Mouse (Mus musculus): ENCODE measurements at regions not wholly inside any gene's neighbourhood (a gene's known extent, or its start where the extent isn't known, plus 50 kb on each side); places are given as distances from the start of the nearest gene placed in this dataset.

GRCm38 (mm10) chr12:77135661-77136060, 102.3 kb upstream of the Fut8 start:
- in situ Hi-C loops (cut with MseI, MboI), result no loop called here

GRCm38 (mm10) chr12:77135067-77135466, 102.9 kb upstream of the Fut8 start:
- in situ Hi-C loops (cut with MseI, MboI), result no loop called here

DNA sequence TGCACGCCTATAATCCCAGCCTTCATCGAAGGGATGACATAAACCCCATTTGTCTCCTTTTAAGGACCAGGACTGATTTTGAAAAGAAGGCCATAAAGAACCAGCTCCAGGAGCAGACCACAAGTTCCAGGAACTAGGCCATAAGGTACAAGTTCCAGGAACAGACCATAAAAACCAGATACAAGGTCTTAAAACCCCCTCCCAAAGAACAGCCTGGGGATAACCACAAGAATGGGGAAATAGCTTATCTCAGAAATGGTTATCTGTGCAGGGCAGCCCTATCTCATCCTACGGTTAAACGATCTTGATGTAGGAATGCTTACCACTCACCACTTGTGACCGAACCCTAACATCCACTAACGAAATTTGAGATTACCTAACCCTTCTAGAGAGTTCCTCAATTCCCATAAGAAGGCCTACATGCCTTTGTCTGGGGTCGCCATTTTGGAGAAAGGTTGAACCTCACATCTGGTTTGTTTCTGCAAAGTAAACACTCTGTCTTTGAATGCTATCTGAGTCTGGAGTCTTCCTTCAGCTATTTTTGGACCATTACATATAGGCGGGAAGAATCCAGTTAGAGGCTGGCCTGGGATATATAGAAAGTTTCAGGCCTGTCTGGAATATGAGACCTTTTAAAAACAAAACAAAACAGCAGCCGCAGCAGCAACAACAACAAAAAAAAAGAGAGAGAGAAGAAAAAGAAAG, 103.5 kb upstream of the Fut8 start:
- in situ Hi-C loops (cut with MseI, MboI), result no loop called here

GRCm38 (mm10) chr12:77133465-77134305, 104.2 kb upstream of the Fut8 start:
- in situ Hi-C loops (cut with MseI, MboI), result no loop called here

GRCm38 (mm10) chr12:77131328-77131727, 106.6 kb upstream of the Fut8 start:
- in situ Hi-C loops (cut with MseI, MboI), result no loop called here

GRCm38 (mm10) chr12:77130526-77130925, 107.4 kb upstream of the Fut8 start:
- in situ Hi-C loops (cut with MseI, MboI), result no loop called here

- in situ Hi-C loops (cut with MseI, MboI), result no loop called here
Measured at GRCm38 (mm10) chr12:77124267-77124666, 113.7 kb upstream of the Fut8 start.

- in situ Hi-C loops (cut with MseI, MboI), result no loop called here
Measured at GRCm38 (mm10) chr12:77113516-77113915, 124.4 kb upstream of the Fut8 start.

- in situ Hi-C loops (cut with MseI, MboI), result no loop called here
Measured at GRCm38 (mm10) chr12:77112133-77112532, 125.8 kb upstream of the Fut8 start.

DNA sequence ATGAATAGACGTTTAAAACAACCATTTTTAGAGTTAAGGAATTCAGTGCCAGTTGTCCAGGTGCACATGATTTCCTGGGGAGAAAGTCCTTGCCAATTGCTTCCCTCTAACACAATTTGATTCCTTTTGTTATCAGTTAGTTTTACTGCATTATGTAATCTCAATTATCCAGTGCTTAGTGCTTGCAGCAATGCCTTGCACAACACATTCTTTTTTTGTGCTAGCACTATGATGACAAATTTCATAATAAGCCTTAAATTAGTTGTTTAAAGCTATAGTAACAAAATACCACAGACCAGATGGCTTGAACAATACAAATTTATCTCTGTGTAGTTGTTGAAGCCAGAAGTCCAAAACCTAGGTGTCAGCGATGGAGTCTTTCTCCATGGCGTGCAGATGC, 130.7 kb upstream of the Fut8 start:
- in situ Hi-C loops (cut with MseI, MboI), result no loop called here

DNA sequence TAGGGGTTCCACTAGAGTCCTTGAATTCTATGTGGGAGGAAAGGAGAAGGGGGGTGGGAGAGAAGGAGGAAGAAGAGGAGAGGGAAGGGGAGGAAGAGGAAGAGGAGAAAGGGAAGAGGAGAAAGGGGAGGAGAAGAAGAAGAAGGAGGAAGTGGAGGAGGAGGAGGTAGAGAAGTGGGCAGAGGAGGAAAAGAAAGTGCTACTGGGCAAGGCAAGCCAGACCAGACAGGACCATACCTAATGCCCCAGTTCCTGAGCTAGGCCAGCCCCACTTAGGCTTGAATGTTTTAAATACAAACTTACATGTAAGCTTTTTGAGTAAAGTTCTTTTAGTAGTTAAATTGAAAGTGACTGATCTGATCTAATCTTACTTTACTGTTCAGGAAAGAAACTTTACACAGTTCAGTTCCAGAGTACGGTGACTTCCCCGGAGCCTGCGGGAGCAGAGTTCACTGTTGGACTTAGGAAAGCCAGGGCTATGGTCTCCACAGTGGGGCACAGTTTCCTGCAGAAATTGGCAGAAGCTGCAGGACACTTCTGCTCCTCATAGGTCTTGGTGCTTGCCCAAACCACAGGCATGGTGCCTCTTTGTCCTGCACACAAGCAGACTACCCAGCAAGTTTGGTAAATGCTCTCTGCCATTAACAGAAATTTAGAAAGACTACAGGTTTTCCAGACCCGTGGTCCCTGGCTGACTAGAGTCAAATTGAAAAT, 131.9 kb upstream of the Fut8 start:
- in situ Hi-C loops (cut with MseI, MboI), result no loop called here

- in situ Hi-C loops (cut with MseI, MboI), result no loop called here
Measured at GRCm38 (mm10) chr12:77100482-77100881, 137.4 kb upstream of the Fut8 start.

- in situ Hi-C loops (cut with MseI, MboI), result no loop called here
Measured at GRCm38 (mm10) chr12:77099521-77099920, 137.5 kb upstream of the Max start.

DNA sequence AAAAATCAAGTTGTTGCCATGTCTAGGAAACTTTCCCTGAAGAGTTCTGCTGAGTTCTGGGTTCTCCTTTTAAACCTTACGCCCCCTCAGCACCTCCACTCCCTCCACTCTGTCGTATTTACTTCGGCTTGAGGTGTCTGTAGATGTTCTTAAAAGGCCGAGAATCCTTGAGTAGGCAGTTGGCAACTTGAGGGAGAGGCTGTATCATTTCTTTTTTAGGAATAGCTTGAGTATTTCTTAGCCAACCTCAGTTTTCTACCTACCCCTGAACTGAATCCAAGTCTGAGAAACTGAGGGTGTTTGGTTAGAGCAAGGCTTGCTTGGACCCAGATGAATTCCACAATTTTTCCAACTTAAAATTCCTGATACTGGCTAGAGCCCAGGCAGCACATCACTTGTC, 136.8 kb upstream of the Max start:
- in situ Hi-C loops (cut with MseI, MboI), result no loop called here

DNA sequence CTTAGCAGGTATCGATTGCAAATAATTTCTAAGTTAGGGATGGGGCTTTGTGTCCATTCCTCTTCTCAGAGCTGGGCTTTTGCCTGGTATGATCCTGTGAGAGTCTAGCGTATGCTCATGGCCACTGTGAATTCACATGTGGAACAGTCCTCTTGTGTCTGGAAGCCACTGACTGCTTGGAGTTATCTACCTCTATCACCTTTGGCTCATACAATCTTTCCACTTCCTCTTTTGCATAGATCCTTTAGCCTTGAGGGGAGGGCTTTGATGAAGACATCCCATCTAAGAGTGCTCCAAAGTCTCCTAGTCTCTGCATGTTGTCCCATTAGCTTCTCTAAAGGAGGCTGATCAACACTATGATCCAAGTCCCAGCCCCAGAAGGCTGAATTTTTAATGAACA, 135.8 kb upstream of the Max start:
- in situ Hi-C loops (cut with MseI, MboI), result no loop called here

DNA sequence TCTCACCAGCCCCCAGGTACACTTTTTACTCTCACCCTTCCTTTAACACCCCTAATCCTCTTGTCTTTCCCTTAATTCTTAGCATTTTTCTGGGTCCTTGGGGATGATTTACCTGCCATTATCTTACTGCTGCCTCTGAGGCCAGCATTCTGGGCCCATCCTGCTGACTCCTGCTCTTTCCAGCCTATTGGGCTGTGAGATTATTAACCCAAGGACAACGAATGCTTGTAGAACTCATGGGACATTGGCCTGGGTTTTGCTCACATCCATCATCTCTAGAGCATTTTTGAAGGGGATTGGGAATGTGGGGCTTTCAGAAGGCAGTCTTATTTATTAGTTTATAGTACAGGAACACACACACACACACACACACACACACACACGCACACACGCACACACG, 134.5 kb upstream of the Max start:
- in situ Hi-C loops (cut with MseI, MboI), result no loop called here

DNA sequence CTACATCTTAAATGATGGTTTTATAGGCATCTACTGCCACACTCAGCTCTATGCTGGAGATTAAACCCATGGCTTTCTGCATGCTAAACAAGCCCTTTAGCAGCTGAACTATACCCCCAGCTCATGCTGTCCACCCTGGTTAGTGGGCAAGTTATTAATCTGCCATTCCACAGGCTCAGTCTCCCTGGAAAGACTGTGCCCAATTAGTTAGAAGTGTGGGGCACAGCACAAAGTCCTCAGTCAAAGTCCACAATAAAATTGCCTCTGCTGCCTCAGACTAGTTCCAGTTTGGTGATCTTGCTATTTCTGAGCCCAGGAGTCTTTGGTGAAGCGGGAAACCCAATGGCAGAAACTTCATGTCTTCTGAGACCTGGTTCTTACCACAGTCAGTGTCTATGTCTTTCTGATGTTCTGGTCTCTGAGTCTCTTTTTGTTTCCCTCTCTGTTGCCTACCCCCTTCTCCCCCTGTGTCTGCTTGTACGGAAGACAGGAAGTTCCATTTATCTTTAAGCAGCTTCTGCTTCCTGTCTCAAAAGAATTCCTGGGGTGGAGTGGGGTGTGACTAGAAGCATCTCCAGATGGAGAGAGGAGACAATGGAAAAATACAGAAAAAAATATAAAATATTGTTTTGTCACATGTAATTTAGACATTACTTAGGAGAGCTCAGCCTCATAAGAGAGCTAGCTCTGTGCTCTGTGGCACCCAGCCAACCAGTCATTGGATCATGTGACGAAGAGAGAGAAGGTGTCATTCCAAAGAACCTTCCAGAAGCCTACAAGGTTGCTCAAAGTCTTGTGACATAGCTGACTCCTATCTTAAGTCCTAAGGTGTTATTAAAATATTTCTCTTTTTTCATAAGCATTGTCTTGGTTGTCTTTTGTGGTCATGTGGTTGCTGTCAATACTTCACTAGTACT, 133.3 kb upstream of the Max start:
- in situ Hi-C loops (cut with MseI, MboI), result no loop called here

GRCm38 (mm10) chr12:77094168-77094567, 132.2 kb upstream of the Max start:
- in situ Hi-C loops (cut with MseI, MboI), result no loop called here

GRCm38 (mm10) chr12:77092741-77093140, 130.7 kb upstream of the Max start:
- in situ Hi-C loops (cut with MseI, MboI), result no loop called here

GRCm38 (mm10) chr12:77092143-77092542, 130.1 kb upstream of the Max start:
- in situ Hi-C loops (cut with MseI, MboI), result no loop called here

- in situ Hi-C loops (cut with MseI, MboI), result no loop called here
Measured at GRCm38 (mm10) chr12:77091700-77092099, 129.7 kb upstream of the Max start.

Measured in mouse trophoblast stem cell (cell line).